Mouse (Mus musculus): Measurements from ENCODE around the gene Esam. TPM values are rescaled to one million over a fixed set of nuclear protein-coding genes. Genes with fewer than 3 reads are reported as not detected.

Gene Esam
- polyA plus RNA-seq, 1 experiment from 2014 or later = 27.0 TPM

DNA sequence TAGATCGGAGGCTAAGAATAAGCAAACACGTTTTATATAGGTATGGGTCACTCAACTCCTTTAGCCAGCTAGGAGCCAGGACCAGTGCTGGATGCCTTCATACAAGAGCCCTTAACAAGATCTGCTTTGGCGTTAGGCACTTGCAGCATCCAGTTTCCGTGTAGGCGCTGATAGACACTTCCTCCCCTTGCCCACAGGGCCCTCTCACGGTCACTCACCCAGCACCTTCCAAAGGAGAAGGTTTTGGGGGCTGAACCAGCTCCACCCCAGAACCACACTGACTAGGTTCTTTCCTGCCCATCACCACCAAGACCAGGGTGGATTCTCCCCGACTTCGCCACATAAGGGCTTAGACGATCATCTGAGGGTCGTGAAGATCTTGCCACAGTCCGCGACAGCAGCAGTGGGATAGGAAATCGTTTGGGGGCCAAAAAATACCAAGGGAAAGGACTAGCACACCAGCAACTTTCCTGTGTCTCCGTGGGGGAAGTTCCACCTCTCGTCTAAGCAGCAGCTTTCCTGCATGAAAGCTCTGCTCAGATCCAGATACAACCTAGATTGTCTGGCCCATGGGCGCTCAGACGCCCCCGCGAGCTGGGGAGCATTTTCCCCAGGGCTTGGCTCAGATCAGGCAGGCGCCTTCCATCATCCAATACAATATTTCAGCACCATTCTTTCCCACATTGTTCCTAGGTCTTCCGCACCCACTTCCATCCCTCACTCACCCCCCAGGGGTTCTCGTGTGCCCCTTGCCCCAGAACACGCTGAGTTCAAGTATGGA, 24.1 kb downstream of the Esam start:
- Histone ChIP-seq H3K27ac (peak overlapping the region; percentile 40; the same call in 1 of the 2 replicates), H3K4me3 (peak overlapping the region; percentile 57), H3K36me3 (replicated peaks) (no peaks in the 10 kb centered on the region), H3K4me1 (peaks cover 28% of the 10 kb centered on the region), H3K27me3 (ENCODE audit: poor library complexity, severe bottlenecking) (peaks cover 99% of the 10 kb centered on the region), H3K9me3 (no peaks in the 10 kb centered on the region)
- no peak for DNase-seq (ENCODE audit: extremely low spot score, low spot score)
- 3% methylated on average over 23 of the region's 23 CpGs for whole genome bisulfite sequencing

DNA sequence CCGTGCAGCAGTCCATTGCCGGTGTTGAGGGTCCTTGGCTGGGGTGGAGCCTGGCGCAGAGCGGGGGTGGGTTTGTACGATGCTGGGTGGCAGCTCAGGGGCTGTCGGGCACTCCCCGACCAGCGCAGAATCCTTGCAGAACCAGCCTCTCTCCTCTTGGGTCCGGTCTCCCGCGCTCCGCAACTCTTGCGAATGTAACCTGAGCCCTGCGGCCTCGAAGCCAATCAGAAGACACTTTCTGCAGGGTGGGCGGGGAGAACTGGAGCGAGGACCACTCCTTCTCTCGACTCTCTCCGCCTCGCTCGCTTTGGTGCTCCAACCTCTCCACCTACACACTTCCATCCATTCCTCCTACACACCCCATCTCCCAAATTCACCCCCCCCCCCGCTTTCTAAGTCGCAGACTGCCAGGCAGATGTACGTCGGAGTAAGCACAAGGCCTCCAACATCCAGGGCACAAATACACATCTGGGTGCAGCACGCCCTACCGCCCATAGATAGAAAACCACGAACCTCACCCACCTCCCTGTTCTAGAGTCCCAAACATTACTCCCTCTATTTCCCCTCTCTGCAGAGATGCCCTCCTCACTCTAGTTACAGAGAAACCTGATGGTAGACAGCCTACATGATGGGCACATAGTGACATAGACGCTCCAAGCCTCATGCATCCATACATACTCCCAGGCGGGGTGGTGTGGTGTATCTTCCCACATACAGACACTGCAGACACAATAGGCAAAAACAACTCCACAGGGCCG, 24.8 kb downstream of the Esam start, which contains the start of gene Nrgn:
Nrgn (minus strand) TSS at position 369 of the 758 bp plus-strand sequence.
- DNase-seq (ENCODE audit: extremely low spot score, low spot score) = peak; percentile 88
- 5% methylated on average over 30 of the region's 31 CpGs for WGBS
- Histone ChIP-seq H3K27me3 (ENCODE audit: poor library complexity, severe bottlenecking) (peaks cover 94% of the 10 kb centered on the region), H3K9me3 (no peaks in the 10 kb centered on the region), H3K36me3 (replicated peaks) (no peaks in the 10 kb centered on the region), H3K27ac (peak within 1 kb of the TSS; percentile 40; the same call in 1 of the 2 replicates), H3K4me1 (peaks cover 28% of the 10 kb centered on the region), H3K4me3 (peak within 1 kb of the TSS; percentile 57)

DNA sequence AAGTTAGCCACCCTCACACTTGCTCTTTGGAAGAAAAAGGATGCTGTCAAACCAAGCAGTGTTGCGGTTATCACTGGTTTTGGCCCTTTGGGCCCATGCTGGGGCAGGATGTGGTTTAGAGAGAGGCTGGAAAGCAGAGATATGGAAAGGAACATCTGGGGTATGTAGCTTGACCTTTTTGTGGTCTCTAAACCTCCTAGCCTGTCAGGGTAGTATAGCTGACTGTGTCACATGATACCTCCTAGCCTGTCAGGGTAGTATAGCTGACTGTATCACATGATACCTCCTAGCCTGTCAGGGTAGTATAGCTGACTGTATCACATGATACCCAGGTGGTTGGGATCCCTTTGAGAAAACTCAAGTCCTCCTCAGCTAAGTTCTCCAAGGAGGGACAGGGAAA, 26.4 kb downstream of the Esam start:
- H3K4me3 ChIP-seq = no peak overlapping the region

DNA sequence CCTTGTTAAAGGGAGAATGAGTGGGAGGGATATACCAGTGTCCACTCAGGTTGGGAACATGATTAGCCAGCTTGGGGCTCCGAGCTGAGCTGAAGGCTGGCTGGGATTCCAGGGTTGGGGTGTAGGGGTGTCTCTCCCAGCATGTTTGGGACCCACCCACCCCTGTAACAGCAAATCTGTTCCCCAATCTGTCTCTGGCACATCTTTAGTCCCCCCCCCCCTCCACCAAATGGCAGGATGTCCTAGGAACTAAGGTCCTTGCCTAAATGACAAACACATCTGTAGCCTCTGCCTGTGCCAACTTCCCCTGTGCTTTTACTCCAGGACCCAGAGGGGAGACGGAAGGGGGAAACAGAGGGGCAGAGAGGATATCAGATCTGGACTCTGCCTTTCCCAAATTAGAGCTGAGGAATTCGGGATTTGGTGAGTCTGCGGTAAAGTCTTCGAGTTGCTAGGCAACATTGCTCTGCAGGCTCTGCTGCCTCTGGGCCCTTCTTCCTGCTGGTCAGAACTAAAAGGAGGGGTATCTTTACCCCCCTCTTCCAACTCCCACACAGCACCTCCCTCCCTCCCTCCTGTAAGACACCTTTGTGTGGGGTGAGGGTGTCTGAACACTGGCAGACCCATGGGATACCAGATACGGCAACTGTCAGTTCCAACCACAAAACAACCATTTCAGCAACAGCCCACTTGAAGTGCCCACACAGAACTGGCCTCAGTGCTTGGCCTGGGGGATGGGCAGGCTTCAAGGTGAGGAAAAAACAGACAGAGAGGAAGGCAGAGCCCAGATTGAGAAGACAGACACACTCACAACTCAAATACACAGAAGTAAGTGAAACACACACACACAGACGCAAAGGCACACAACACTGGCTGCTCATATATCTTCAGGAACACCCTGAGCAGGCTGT, 27.2 kb downstream of the Esam start, which contains the start of gene Siae:
Siae (plus strand) TSS at position 861 of the 911 bp plus-strand sequence.
- 20% methylated on average over 7 of the region's 7 CpGs for WGBS

More for the DNA sequence above, 26.4 kb downstream of the Esam start:
- H3K27me3 ChIP-seq (ENCODE audit: poor library complexity, severe bottlenecking) = peaks cover 84% of the 10 kb centered on the region
- no peak overlapping the region for H3K27ac ChIP-seq
- H3K36me3 ChIP-seq (replicated peaks) = no peaks in the 10 kb centered on the region
- peaks cover 28% of the 10 kb centered on the region for H3K4me1 ChIP-seq
- no peaks in the 10 kb centered on the region for H3K9me3 ChIP-seq
- DNase-seq (ENCODE audit: extremely low spot score, low spot score) = no peak
- WGBS = 90% methylated on average over 1 of the region's 1 CpGs

DNA sequence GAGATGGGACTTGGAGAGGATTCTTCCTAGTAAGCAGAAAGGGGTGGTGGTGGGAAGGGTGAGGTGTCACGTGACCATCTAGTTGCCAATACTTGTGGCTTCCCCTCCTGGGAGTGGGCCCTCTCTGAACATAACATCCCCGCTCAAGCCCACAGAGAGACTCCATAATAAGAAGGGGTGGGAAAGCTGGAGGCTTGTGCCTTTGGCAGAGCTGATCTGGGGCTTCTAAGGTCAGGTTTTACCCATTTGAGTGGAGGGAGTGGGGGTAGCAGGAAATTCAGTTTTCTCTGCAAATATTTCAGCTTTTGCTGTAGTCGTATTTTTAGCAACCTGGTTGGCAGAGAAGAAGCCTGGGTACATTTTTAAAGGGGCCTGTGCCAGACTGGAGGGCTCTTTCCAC, 28.5 kb downstream of the Esam start:
- H3K9me3 ChIP-seq = no peaks in the 10 kb centered on the region
- no peak for DNase-seq (ENCODE audit: extremely low spot score, low spot score)
- peaks cover 63% of the 10 kb centered on the region for H3K27me3 ChIP-seq (ENCODE audit: poor library complexity, severe bottlenecking)
- 83% methylated on average over 3 of the region's 3 CpGs for WGBS
- no peak overlapping the region for H3K4me3 ChIP-seq
- no peaks in the 10 kb centered on the region for H3K36me3 ChIP-seq (replicated peaks)
- H3K4me1 ChIP-seq = peaks cover 28% of the 10 kb centered on the region
- H3K27ac ChIP-seq = no peak overlapping the region

More for the DNA sequence above, 27.2 kb downstream of the Esam start, which contains the start of gene Siae:
- Histone ChIP-seq H3K27me3 (ENCODE audit: poor library complexity, severe bottlenecking) (peaks cover 76% of the 10 kb centered on the region), H3K27ac (no peak within 1 kb of the TSS), H3K36me3 (replicated peaks) (no peaks in the 10 kb centered on the region), H3K4me1 (peaks cover 28% of the 10 kb centered on the region), H3K4me3 (no peak within 1 kb of the TSS), H3K9me3 (no peaks in the 10 kb centered on the region)
- DNase-seq (ENCODE audit: extremely low spot score, low spot score) = no peak

DNA sequence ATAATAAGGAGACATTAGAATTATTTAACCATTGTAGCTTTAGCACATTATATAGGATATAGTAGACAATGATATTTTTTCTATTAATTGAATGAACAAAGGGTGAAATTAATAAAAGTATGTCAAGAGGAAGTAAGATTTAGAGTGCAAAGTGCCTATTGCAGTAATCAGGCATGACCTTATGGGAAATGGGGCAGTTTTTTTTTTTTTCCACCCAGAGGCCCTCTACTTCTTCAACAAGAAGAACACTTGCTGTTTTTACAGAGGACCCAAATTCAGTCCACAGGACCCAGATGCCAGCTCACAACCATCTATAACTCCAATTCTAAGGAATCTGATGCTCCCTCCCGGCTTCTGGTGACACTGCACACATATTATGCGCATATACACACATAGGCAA, 32.7 kb downstream of the Esam start:
- H3K36me3 ChIP-seq (replicated peaks) = no peaks in the 10 kb centered on the region
- no peak overlapping the region for H3K4me3 ChIP-seq
- H3K4me1 ChIP-seq = peaks cover 1% of the 10 kb centered on the region
- no peak for DNase-seq (ENCODE audit: extremely low spot score, low spot score)
- 92% methylated on average over 2 of the region's 2 CpGs for WGBS
- no peak overlapping the region for H3K27ac ChIP-seq
- H3K9me3 ChIP-seq = no peaks in the 10 kb centered on the region
- peaks cover 20% of the 10 kb centered on the region for H3K27me3 ChIP-seq (ENCODE audit: poor library complexity, severe bottlenecking)

DNA sequence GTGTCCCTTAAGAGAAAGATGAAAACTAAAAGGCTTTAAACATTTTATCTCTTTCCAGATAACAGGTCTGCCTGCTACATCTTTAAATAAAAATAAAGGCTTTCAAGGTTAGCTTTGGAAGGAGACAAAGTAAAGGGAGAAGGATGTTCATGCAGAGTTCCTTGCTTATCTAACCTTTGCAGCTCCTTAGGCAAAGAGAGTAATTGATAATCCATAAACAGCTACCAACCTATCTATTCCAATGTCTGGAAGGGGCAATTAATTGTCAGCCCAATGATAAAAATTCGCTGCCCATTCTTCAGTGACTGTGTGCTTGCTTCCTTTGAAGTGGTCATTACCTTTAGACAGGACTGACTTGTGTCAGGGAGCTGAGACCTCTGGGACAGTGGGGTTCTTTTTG, 35.9 kb downstream of the Esam start:
- Histone ChIP-seq H3K27me3 (ENCODE audit: poor library complexity, severe bottlenecking) (0 out of 2 replicates have a peak, but pooled peaks cover 11% of the 10 kb centered on the region), H3K4me1 (peaks cover 13% of the 10 kb centered on the region), H3K4me3 (no peak overlapping the region), H3K27ac (no peak overlapping the region), H3K36me3 (replicated peaks) (no peaks in the 10 kb centered on the region), H3K9me3 (no peaks in the 10 kb centered on the region)
- DNase-seq (ENCODE audit: extremely low spot score, low spot score) = no peak
- WGBS = 71% methylated on average over 1 of the region's 1 CpGs

DNA sequence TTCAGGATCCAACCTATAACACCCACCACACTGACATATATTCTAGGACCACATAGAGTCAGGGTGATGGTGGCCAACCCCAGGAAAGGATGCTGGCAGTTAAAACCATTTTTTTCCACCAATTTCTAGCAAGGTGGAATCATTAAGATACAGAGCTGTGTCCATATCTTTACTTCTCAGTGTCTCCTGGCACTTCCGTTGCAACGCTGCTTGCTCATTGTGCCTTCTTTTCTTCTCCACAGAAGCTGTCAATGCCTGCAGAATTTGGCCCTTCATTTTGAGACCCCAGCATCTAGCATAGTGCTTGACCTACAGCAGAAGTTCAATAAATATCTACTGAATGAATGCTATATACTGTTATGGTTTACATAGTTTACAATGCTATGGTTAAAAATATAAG, 39.1 kb downstream of the Esam start:
- no peak overlapping the region for H3K27ac ChIP-seq
- H3K27me3 ChIP-seq (ENCODE audit: poor library complexity, severe bottlenecking) = 0 out of 2 replicates have a peak, but pooled peaks cover 11% of the 10 kb centered on the region
- no peaks in the 10 kb centered on the region for H3K9me3 ChIP-seq
- no peaks in the 10 kb centered on the region for H3K36me3 ChIP-seq (replicated peaks)
- no peak for DNase-seq (ENCODE audit: extremely low spot score, low spot score)
- 89% methylated on average over 2 of the region's 2 CpGs for WGBS
- H3K4me3 ChIP-seq = no peak overlapping the region
- peaks cover 13% of the 10 kb centered on the region for H3K4me1 ChIP-seq

DNA sequence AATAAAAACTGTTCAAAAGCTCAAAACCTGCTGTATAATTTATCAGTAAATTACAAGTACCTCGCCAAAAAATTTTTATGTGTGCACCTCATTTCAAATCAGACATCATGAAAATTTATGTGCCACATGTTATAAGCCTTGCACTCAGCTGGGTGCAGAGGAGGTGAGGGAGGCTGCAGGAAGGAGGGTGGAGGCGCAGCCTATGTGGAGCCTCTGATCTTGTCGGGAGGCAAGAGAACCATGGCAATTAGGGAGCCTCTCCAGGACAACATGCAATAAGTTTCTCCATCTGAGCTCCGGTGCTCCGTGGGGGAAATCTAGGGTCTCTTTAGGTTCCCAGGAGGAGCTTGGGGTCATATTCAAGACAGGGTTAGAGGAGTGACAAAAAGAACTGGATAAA, 39.6 kb downstream of the Esam start:
- H3K4me3 ChIP-seq = no peak overlapping the region
- no peaks in the 10 kb centered on the region for H3K9me3 ChIP-seq
- H3K27me3 ChIP-seq (ENCODE audit: poor library complexity, severe bottlenecking) = 0 out of 2 replicates have a peak, but pooled peaks cover 11% of the 10 kb centered on the region
- no peaks in the 10 kb centered on the region for H3K36me3 ChIP-seq (replicated peaks)
- 60% methylated on average over 5 of the region's 5 CpGs for WGBS
- DNase-seq (ENCODE audit: extremely low spot score, low spot score) = no peak
- H3K27ac ChIP-seq = no peak overlapping the region
- peaks cover 13% of the 10 kb centered on the region for H3K4me1 ChIP-seq

DNA sequence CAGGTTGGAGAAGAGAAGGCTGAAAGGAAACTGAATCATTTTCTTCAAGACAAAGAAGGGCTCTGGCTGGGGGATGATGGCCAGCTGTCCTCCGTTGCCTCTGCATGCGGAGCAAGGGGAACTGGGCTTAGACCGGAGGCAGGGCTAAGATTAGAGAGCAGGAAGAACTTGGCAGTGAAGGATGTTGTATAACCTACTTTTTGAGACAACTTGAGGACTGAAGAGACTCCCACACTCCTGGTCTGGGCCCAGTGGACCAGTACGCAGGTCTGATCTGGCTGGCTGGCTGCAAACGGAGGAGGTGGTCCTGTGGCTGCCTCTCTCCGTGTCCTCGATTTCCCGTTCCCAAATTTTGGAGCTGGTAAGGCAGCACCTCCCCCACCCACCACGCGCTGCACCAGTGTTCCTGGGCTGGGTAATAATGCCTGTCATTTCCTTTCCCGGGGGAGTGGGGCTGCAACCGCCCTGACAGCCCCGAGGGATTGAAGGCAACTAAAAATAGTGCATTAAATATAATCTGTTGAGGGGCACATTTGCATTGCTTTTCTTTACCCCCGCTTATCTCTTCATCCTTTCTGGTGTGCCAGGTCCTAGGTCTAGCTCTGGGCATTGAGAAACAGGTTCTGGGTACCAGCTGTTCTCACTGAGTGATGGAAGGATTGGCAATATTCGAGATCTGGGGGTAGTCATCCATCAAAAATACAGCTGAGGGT, 40.2 kb downstream of the Esam start:
- no peak overlapping the region for H3K4me3 ChIP-seq
- H3K36me3 ChIP-seq (replicated peaks) = no peaks in the 10 kb centered on the region
- H3K4me1 ChIP-seq = peaks cover 18% of the 10 kb centered on the region
- 0 out of 2 replicates have a peak, but pooled peaks cover 11% of the 10 kb centered on the region for H3K27me3 ChIP-seq (ENCODE audit: poor library complexity, severe bottlenecking)
- WGBS = 59% methylated on average over 15 of the region's 15 CpGs
- no peak for DNase-seq (ENCODE audit: extremely low spot score, low spot score)
- no peaks in the 10 kb centered on the region for H3K9me3 ChIP-seq
- H3K27ac ChIP-seq = no peak overlapping the region

DNA sequence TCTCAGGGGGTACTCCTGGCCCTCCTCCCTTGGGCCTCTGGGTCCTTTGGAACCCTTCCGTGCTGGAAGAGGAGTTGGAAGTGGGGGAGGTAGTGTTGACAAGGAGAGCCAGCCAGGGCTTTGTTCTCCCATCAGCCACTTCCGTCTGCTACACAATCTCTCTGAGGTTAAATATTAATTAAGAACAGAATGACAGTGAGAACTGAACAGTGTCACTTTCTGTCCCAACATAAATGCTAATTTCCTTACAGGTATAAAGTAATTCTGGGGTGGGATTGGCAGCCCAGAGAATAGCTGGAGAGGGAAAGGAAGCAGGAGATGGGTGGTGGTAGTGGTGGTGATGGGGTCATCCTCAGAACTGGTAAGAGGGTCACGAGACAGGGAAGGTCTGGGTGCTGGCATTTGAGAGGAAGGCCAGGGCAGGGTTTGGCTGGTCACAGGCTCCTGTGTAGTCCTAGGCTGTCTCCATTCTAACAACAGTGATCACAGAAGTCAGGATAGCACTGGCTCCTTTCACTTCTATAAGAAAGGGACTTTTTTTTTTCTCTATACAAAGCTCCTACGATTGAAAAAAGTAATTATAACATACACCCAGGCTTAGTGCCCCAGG, 40.8 kb downstream of the Esam start:
- Histone ChIP-seq H3K9me3 (no peaks in the 10 kb centered on the region), H3K27ac (no peak overlapping the region), H3K4me1 (peaks cover 18% of the 10 kb centered on the region), H3K36me3 (replicated peaks) (no peaks in the 10 kb centered on the region), H3K4me3 (no peak overlapping the region), H3K27me3 (ENCODE audit: poor library complexity, severe bottlenecking) (0 out of 2 replicates have a peak, but pooled peaks cover 11% of the 10 kb centered on the region)
- 62% methylated on average over 4 of the region's 4 CpGs for WGBS
- no peak for DNase-seq (ENCODE audit: extremely low spot score, low spot score)

All from forebrain, embryonic 10.5 days (tissue).